Mouse (Mus musculus): ENCODE results near the gene Trim30c.
"Not testable (repeated sequence)": the region's sequence is repeated elsewhere in the genome, so short reads cannot be mapped to it uniquely, and the experiment has no call there.

Trim30c gene

GRCm38 (mm10) chr7:104400698-104401097 lies at the start of gene Trim30c:
Gene Trim30c (minus strand): TSS chr7:104400837.
- DNase-seq (ENCODE audit: low spot score): no peak

GRCm38 (mm10) chr7:104445961-104446645 lies 45.5 kb upstream of the Trim30c start:
- peak; percentile 8 for DNase-seq (ENCODE audit: low spot score)

GRCm38 (mm10) chr7:104404460-104404950 lies 3.9 kb upstream of the Trim30c start:
- no peak for DNase-seq (ENCODE audit: low spot score)

- no peak for DNase-seq (ENCODE audit: low spot score)
Measured at GRCm38 (mm10) chr7:104401140-104401539, 503 bp upstream of the Trim30c start.

- DNase-seq (ENCODE audit: low spot score): no peak
Measured at GRCm38 (mm10) chr7:104398492-104398891, 2.1 kb downstream of the Trim30c start.

GRCm38 (mm10) chr7:104369736-104370414 lies 30.8 kb downstream of the Trim30c start, which contains the start of gene Trim30b:
Gene Trim30b (minus strand): TSS chr7:104369884.
- DNase-seq (ENCODE audit: low spot score): peak; percentile 13

- no peak for DNase-seq (ENCODE audit: low spot score)
Measured at GRCm38 (mm10) chr7:104366339-104366738, 34.3 kb downstream of the Trim30c start.

- no peak for DNase-seq (ENCODE audit: low spot score)
Measured at GRCm38 (mm10) chr7:104353600-104353967, 47.1 kb downstream of the Trim30c start.

- DNase-seq (ENCODE audit: low spot score): peak; percentile 46
Measured at GRCm38 (mm10) chr7:104352717-104353599, 47.7 kb downstream of the Trim30c start, which contains the start of gene Trim12c. Gene Trim12c (minus strand): TSS chr7:104353362.

GRCm38 (mm10) chr7:104348043-104348442 lies 52.6 kb downstream of the Trim30c start:
- DNase-seq (ENCODE audit: low spot score): not testable (repeated sequence)

GRCm38 (mm10) chr7:104340744-104341143 lies 59.9 kb downstream of the Trim30c start:
- not testable (repeated sequence) for DNase-seq (ENCODE audit: low spot score)

- not testable (repeated sequence) for DNase-seq (ENCODE audit: low spot score)
Measured at GRCm38 (mm10) chr7:104335547-104335946, 65.1 kb downstream of the Trim30c start.
